Mouse (Mus musculus): ENCODE measurements at regions not wholly inside any gene's neighbourhood (a gene's known extent, or its start where the extent isn't known, plus 50 kb on each side); places are given as distances from the start of the nearest gene placed in this dataset.

- no peak for DNase-seq
Measured at GRCm38 (mm10) chr4:89500232-89500631, 179.0 kb upstream of the Dmrta1 start.

GRCm38 (mm10) chr4:89490947-89491346 is 180.1 kb upstream of the Cdkn2b start:
- DNase-seq = no peak

GRCm38 (mm10) chr4:89487416-89488165 is 176.8 kb upstream of the Cdkn2b start:
- DNase-seq = no peak

DNA sequence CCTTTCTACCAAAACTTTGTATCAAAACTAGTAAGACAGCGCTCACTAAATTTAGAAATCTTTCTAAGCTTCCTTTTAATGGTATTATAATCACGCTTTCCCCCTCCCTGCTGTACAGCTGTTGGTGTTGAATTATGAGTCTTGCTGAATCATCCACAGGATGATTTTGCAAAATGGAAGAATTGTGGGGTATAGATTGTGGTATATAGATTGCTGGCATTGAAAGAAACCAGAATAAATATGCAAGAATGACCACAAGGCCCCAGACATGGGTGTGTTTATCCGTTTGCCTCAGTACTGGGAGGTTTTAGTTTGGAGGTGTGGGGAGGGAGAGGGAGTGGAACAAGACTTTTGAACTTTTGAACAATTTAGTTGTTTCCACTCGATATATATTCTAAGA is 176.1 kb upstream of the Cdkn2b start:
- no peak for DNase-seq

GRCm38 (mm10) chr4:89485981-89486531 is 175.2 kb upstream of the Cdkn2b start:
- no peak for DNase-seq

GRCm38 (mm10) chr4:89478646-89479237 is 167.9 kb upstream of the Cdkn2b start:
- DNase-seq = no peak

GRCm38 (mm10) chr4:89475848-89476247 is 165.0 kb upstream of the Cdkn2b start:
- no peak for DNase-seq

GRCm38 (mm10) chr4:89474836-89475541 is 164.2 kb upstream of the Cdkn2b start:
- no peak for DNase-seq

DNA sequence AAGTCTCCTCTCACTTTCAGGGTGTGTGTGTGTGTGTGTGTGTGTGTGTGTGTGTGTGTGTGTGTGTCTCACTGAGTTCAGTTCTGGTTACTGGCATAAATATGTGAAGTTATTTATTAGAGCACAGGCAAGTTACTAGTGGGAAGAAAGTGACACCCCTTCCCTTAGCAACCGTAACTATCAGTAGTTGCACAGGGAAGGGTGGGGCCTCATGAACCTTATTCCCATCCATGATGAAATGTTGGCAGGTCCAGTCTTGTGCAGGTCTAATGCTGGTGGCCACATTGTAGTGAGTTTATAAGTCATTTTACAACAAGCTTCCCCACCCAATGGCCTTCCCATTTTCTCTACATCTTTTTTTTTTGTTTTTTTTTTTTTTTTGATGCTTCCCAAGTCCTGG is 160.6 kb upstream of the Cdkn2b start:
- no peak for DNase-seq

- no peak for DNase-seq
Measured at GRCm38 (mm10) chr4:89470756-89471155, 159.9 kb upstream of the Cdkn2b start.

GRCm38 (mm10) chr4:89469883-89470282 is 159.0 kb upstream of the Cdkn2b start:
- no peak for DNase-seq

- no peak for DNase-seq
Measured at GRCm38 (mm10) chr4:89469406-89469805, 158.6 kb upstream of the Cdkn2b start.

DNA sequence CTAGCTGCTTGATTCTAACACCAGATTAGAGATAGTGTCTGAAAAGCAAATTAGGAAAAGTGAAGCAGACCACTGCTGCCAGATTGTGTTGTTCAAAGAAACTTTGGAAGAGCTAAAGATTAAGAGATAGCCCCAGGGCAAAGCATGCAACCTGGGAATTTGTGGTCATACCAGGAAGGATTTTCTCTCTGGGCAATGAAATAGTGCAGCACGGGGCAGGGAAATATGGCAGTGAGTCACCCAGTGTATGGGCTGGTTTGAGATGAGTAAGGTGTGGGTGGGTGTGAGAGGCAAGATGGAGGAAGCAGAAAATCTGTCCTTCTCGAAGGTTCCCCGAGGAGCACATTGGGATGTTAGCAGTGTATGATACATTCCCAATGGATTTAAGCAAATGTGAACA is 155.9 kb upstream of the Cdkn2b start:
- no peak for DNase-seq

GRCm38 (mm10) chr4:89463121-89463520 is 152.3 kb upstream of the Cdkn2b start:
- no peak for DNase-seq

GRCm38 (mm10) chr4:89460170-89460762 is 149.4 kb upstream of the Cdkn2b start:
- no peak for DNase-seq

DNA sequence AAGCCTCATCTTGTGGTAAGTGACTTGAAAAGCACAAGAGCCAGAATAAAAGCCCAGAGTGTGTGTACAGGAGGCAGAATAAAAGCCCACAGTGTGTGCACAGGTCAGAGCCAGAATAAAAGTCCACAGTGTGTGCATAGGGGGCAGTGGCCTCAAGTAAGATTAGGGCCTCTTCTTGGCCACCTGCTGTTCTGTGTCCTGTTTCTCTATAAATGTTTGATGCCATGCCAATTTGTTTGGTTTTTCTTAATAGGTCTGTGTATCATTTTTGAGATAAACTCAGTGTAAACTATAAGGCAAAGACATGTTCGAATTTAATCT is 148.5 kb upstream of the Cdkn2b start:
- DNase-seq = no peak

- DNase-seq = no peak
Measured at GRCm38 (mm10) chr4:89458628-89459345, 147.9 kb upstream of the Cdkn2b start.

DNA sequence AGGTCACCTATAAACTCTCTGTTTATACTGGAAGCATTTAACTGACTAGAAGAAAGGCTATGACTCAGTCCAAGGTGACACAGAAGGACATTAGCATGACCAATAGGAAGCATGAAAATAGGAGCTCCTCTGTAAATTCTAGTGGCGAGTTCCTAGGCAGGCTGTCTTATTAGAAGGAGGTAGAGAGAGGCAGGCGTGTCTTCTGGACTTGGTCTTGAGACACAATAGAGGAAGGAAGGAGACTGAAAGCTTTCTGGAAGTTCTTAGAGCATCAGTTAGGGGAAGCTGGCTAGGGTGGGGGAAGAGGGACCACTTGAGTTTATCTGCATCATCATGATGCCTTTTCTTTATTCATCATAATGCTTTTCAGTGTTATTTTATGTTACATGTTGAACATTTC is 147.0 kb upstream of the Cdkn2b start:
- DNase-seq = no peak

- DNase-seq = no peak
Measured at GRCm38 (mm10) chr4:89454926-89455325, 144.1 kb upstream of the Cdkn2b start.

- DNase-seq = no peak
Measured at GRCm38 (mm10) chr4:89453051-89453450, 142.2 kb upstream of the Cdkn2b start.

- DNase-seq = no peak
Measured at GRCm38 (mm10) chr4:89451741-89452140, 140.9 kb upstream of the Cdkn2b start.

DNA sequence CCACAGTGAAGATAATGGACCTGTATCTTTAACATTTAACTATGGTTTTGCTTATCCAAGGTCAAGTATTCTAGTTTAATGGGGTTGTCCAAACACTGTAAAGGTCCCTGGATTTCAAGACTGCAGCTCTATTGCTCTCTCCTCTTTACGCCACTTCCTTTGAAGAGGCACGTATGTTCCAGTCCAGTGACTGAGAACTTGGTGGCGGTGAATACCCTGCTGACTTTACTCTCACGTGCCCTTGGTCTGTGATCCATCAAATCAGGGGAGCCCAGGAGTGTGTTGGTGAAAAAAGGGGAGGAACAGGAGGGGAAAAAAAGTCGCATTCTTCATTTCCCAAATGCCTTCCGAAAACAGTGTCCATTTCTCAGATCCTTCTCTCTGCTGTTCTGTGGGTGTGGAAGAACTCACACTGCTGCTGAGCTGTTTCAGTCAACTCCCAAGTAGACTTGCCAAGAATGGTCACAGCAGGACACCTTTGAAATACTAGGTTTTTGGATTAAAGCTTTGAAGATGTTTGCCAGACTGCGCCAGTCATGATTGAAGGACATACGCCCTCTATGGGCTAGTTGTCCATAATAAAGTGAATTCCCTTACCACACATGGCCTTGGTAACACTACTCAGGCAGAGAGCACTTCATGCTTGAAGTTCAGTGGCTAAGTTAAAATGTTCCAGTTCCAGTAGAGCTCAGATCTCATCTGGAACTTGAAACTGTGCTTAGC is 136.1 kb upstream of the Cdkn2b start:
- peak; percentile 5 to 41 for DNase-seq
